Mouse (Mus musculus): ENCODE measurements around the gene Chchd5.

DNA sequence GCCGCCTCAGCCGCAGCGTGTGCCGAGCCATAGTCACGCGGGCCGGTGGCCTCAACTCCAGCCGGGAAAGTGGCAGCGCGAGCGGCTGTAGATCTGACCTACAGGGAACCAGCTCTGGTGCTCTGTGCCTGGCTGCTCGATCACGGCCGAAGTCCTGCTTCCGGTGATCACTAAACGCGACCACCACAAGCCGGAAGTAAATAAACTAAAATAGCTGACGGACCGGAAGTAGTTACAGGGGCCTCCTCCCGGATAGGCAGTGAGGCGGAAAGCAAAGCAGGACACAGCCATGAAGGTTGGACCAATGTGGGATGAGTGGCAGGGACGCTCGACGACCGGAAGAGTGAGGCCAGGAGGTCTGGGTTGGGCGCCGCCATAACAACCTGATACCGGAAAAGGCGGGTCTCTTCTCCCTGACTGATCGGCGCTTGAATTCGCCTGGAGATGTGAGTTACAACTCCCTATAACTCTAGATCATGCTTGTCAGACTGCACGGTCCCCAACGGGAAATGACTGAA lies at the start of gene Chchd5:
- no peak for TF ChIP-seq CTCF (conservative IDR thresholded peaks at IDR 0.05; ENCODE audit: low read length)
- TF ChIP-seq NANOG (IDR thresholded peaks at IDR 0.05; ENCODE audit: borderline replicate concordance, low read length) = no peak
- TF ChIP-seq POU5F1 (IDR thresholded peaks at IDR 0.05; ENCODE audit: borderline replicate concordance, low read length) = no peak
